Mouse (Mus musculus) naive thymus-derived CD4-positive, alpha-beta T cell, adult 2 months (primary cell): ENCODE results near the gene Nhlh1.

Experiments used
- DNase-seq: peaks from one replicate; pipeline ENCODE4 v3.0.0-alpha.2; 2011; ENCODE audit warnings: low read depth

Nhlh1 gene

GRCm38 (mm10) chr1:172016660-172017516 lies 40.5 kb downstream of the Nhlh1 start:
- DNase-seq: no peak

GRCm38 (mm10) chr1:172016031-172016430 lies 41.3 kb downstream of the Nhlh1 start:
- peak; percentile 35 for DNase-seq

GRCm38 (mm10) chr1:172015312-172015939 lies 41.9 kb downstream of the Nhlh1 start:
- DNase-seq: peak; percentile 77

- DNase-seq: no peak
These were observed 42.6 kb downstream of the Nhlh1 start for GRCm38 (mm10) chr1:172014771-172015170.

GRCm38 (mm10) chr1:172012030-172012429 lies 45.3 kb downstream of the Nhlh1 start:
- peak; percentile 81 for DNase-seq

GRCm38 (mm10) chr1:172010042-172010824 lies 47.1 kb downstream of the Nhlh1 start:
- no peak for DNase-seq

- DNase-seq: no peak
These were observed 48.0 kb downstream of the Nhlh1 start for GRCm38 (mm10) chr1:172009406-172009805.

GRCm38 (mm10) chr1:172008351-172008750 lies 49.0 kb downstream of the Nhlh1 start:
- DNase-seq: no peak

GRCm38 (mm10) chr1:172007761-172008160 lies 49.6 kb downstream of the Nhlh1 start:
- no peak for DNase-seq
